Mouse (Mus musculus): ENCODE measurements around the gene Phc2. TPM values are rescaled to one million over a fixed set of nuclear protein-coding genes. Genes with fewer than 3 reads are reported as not detected.

Gene Phc2
- polyA plus RNA-seq, 2 experiments from 2014 or later, result 12.2 to 14.2 TPM

GRCm38 (mm10) chr4:128787023-128787939, 132.8 kb downstream of the Phc2 start:
- peak; percentile 22 for ATAC-seq

- no peak for ATAC-seq
Measured at GRCm38 (mm10) chr4:128788108-128788507, 133.6 kb downstream of the Phc2 start.

GRCm38 (mm10) chr4:128789646-128790045, 135.1 kb downstream of the Phc2 start:
- ATAC-seq, result no peak

- ATAC-seq, result no peak
Measured at GRCm38 (mm10) chr4:128793710-128794109, 139.2 kb downstream of the Phc2 start.

- no peak for ATAC-seq
Measured at GRCm38 (mm10) chr4:128794198-128794597, 139.7 kb downstream of the Phc2 start.

- no peak for ATAC-seq
Measured at GRCm38 (mm10) chr4:128795596-128795995, 141.1 kb downstream of the Phc2 start.

- no peak for ATAC-seq
Measured at GRCm38 (mm10) chr4:128796788-128797187, 142.3 kb downstream of the Phc2 start.

- ATAC-seq, result no peak
Measured at GRCm38 (mm10) chr4:128801675-128802465, 147.4 kb downstream of the Phc2 start.

Other genes starting within 250 kb of the Phc2 start
- gene Zscan20, start 44.6 kb upstream of the Phc2 start, polyA plus RNA-seq (2017; shearing (Covaris generic)), result 1 to 10 TPM; 1.4 to 4.3 TPM
- gene Tlr12, start 36.1 kb upstream of the Phc2 start, polyA plus RNA-seq (2017; shearing (Covaris generic)), result 1 to 10 TPM in 1 of 2 experiments, under 1 TPM in 1; 0.45 to 1.3 TPM
- gene A3galt2, start 100.7 kb downstream of the Phc2 start, polyA plus RNA-seq (2017; shearing (Covaris generic)), result not detected
- gene Zfp362, start 151.3 kb downstream of the Phc2 start, polyA plus RNA-seq (2017; shearing (Covaris generic)), result 10 to 100 TPM in 1 of 2 experiments, 1 to 10 TPM in 1; 6.9 to 13.2 TPM
- gene Trim62, start 228.9 kb downstream of the Phc2 start, polyA plus RNA-seq (2017; shearing (Covaris generic)), result 1 to 10 TPM in 1 of 2 experiments, under 1 TPM in 1; 0.96 to 1.6 TPM